In genomic region chr8:85513283-85513682, GRCm38 (mm10) we compare ENCODE assay signal across 15 mouse cellular contexts. TPM values are rescaled to one million over a fixed set of nuclear protein-coding genes. Genes with fewer than 3 reads are reported as not detected.
DNase-seq lines count a peak whose midpoint lies in the region; ATAC-seq and TF ChIP-seq lines count a peak whose summit lies in the region.
"Had no signal": no experiment of that assay in that cellular context is flagged by ENCODE, and none has a peak within 500 bp of the region (broad histone marks: within the 10 kb centered on the region; RNA-seq: fewer than 3 reads in every experiment).

No protein-coding gene starts in this region.

- no peak overlapping the region for H3K4me3 ChIP-seq in layer of hippocampus, adult 2 months
- no peak overlapping the region for H3K4me3 ChIP-seq in heart, embryonic 11.5 days (ENCODE audit: low read depth, low read length)
- H3K4me3 ChIP-seq: embryonic facial prominence, embryonic 12.5 days; heart, embryonic 10.5 days; midbrain, embryonic 10.5 days had no signal

- no peaks in the 10 kb centered on the region for H3K9me3 ChIP-seq in heart, embryonic 11.5 days (replicated peaks; ENCODE audit: control insufficient read depth, low read length)
- H3K9me3 ChIP-seq: embryonic facial prominence, embryonic 12.5 days; heart, embryonic 10.5 days; midbrain, embryonic 10.5 days had no signal

- 87% methylated on average over 4 of the region's 4 CpGs for WGBS in heart, embryonic 11.5 days (ENCODE audit: insufficient replicate concordance)

- DNase-seq in adrenal gland, adult 2 months, result peak; percentile 43
- DNase-seq in adrenal gland, postnatal 25 days, result no peak
- no peak for DNase-seq in layer of hippocampus, adult 2 months (ENCODE audit: low spot score in 2 of 2)
- DNase-seq in layer of hippocampus, postnatal 25 days (ENCODE audit: extremely low spot score in 1 of 2, low spot score in 1 of 2), result no peak
- DNase-seq in urinary bladder, postnatal 14 days (ENCODE audit: low spot score), result peak; percentile 48
- DNase-seq in urinary bladder, postnatal 10 days (ENCODE audit: low spot score), result no peak
- no peak for DNase-seq in retina, embryonic 14.5 days (ENCODE audit: low spot score)
- DNase-seq: cerebellum, adult 11-12 months; kidney, adult 8-10 months; right cerebral cortex, adult 18-20 months; thymus, adult 18-20 months had no signal

- ATAC-seq in heart, embryonic 11.5 days (replicated peaks; ENCODE audit: insufficient number of reproducible peaks, low FRiP score, low TSS enrichment), result no peak

- no peak overlapping the region for H3K4me2 ChIP-seq in heart, embryonic 11.5 days
- H3K4me2 ChIP-seq: embryonic facial prominence, embryonic 12.5 days had no signal

- no peaks in the 10 kb centered on the region for H3K27me3 ChIP-seq in heart, embryonic 11.5 days (ENCODE audit: control insufficient read depth, insufficient read depth, low read length)
- H3K27me3 ChIP-seq: embryonic facial prominence, embryonic 12.5 days had no signal

- H3K9ac ChIP-seq in heart, embryonic 11.5 days (ENCODE audit: low read depth, low read length), result no peak overlapping the region
- H3K9ac ChIP-seq: embryonic facial prominence, embryonic 12.5 days had no signal

- H3K27ac ChIP-seq in layer of hippocampus, adult 2 months, result peak overlapping the region; percentile 76
- H3K27ac ChIP-seq in heart, embryonic 11.5 days (ENCODE audit: low read depth, low read length), result no peak overlapping the region
- H3K27ac ChIP-seq: embryonic facial prominence, embryonic 12.5 days; heart, embryonic 10.5 days; midbrain, embryonic 10.5 days had no signal

- no peaks in the 10 kb centered on the region for H3K4me1 ChIP-seq in heart, embryonic 11.5 days (ENCODE audit: control insufficient read depth, insufficient read depth, low read length)
- H3K4me1 ChIP-seq: embryonic facial prominence, embryonic 12.5 days; heart, embryonic 10.5 days; midbrain, embryonic 10.5 days had no signal

- H3K36me3 ChIP-seq in heart, embryonic 11.5 days (ENCODE audit: control insufficient read depth, insufficient read depth, low read length), result peaks cover 2% of the 10 kb centered on the region; the same call in 1 of the 2 replicates

- TF ChIP-seq CTCF in layer of hippocampus, adult 2 months (conservative IDR thresholded peaks at IDR 0.05), result no peak

RNA-seq across cellular contexts. Expression of gene Gpt2, which starts 20.9 kb away (rescaled TPM):
- 100 to 1,000 TPM in 1 of 2 experiments, 10 to 100 TPM in 1; 68.8 to 379 TPM for total RNA-seq in adrenal gland, adult 2 months (2021)
- polyA plus RNA-seq in adrenal gland, adult 2 months (2012; rRNA removed), result 214 and 283 TPM in 2 replicates
- 233 and 253 TPM in 2 replicates for total RNA-seq in adrenal gland, postnatal 25 days (2021)
- 10 to 100 TPM; 70.9 to 88.3 TPM for total RNA-seq in layer of hippocampus, adult 2 months (2021)
- total RNA-seq in layer of hippocampus, postnatal 25 days (2021), result 10 to 100 TPM; 61.8 to 80.8 TPM
- polyA plus RNA-seq in heart, embryonic 11.5 days (2014; fragmentation: Nextera tagmentation; extraction: Ambion mirVana), result 13.6 and 13.9 TPM in 2 replicates

RNA-seq across cellular contexts. Expression of gene Dnaja2, which starts 41.9 kb away (rescaled TPM):
- total RNA-seq in adrenal gland, adult 2 months (2021), result 100 to 1,000 TPM; 157 to 173 TPM
- 5.3 and 7.7 TPM in 2 replicates for polyA plus RNA-seq in adrenal gland, adult 2 months (2012; rRNA removed)
- 140 and 166 TPM in 2 replicates for total RNA-seq in adrenal gland, postnatal 25 days (2021)
- total RNA-seq in layer of hippocampus, adult 2 months (2021), result 100 to 1,000 TPM; 193 to 201 TPM
- 100 to 1,000 TPM; 194 to 202 TPM for total RNA-seq in layer of hippocampus, postnatal 25 days (2021)
- polyA plus RNA-seq in heart, embryonic 11.5 days (2014; fragmentation: Nextera tagmentation; extraction: Ambion mirVana), result 142 and 161 TPM in 2 replicates

Comparison
In these comparisons a context has a peak if more than half of its experiments do, and no peak if none do; other contexts are left out.
1. DNase-seq: peak in adrenal gland, adult 2 months (single experiment) and urinary bladder, postnatal 14 days (single experiment); none in adrenal gland, postnatal 25 days (single experiment), layer of hippocampus, adult 2 months (0 of 2), layer of hippocampus, postnatal 25 days (0 of 2), urinary bladder, postnatal 10 days (single experiment) and retina, embryonic 14.5 days (single experiment).